Mouse (Mus musculus) midbrain, postnatal 0 days (tissue): Measurements from ENCODE around the gene Wdr95. TPM values are rescaled to one million over a fixed set of nuclear protein-coding genes. Genes with fewer than 3 reads are reported as not detected.

Experiments used
- ATAC-seq: fragments of 200-750 bp; cut with Nextera tagmentation; 2 replicates; pipeline ENCODE4 v1.8.0; 2017; ENCODE audit warnings: moderate number of reproducible peaks, mild to moderate bottlenecking, moderate TSS enrichment, moderate library complexity; ENCODE audit not compliant: low FRiP score
- DNase-seq: peaks from one replicate; pipeline ENCODE4 v3.0.0-alpha.2; 2015; ENCODE audit warnings: low spot score
- H3K27ac ChIP-seq: fragments of 300-500 bp; sonication (generic); 2 replicates; pipeline ENCODE4 v1.5.1; 2014; ENCODE audit warnings: low read depth, mild to moderate bottlenecking, low read length, mixed read lengths
- H3K27me3 ChIP-seq: fragments of 300-500 bp; sonication (generic); 2 replicates; pipeline ENCODE4 v1.6.1; 2014; ENCODE audit warnings: low read length, control low read depth, mixed read lengths; ENCODE audit not compliant: insufficient read depth
- H3K36me3 ChIP-seq: fragments of 300-500 bp; sonication (generic); 2 replicates; pipeline ENCODE4 v1.6.1; 2014; ENCODE audit warnings: low read length, control low read depth, mixed read lengths; ENCODE audit not compliant: insufficient read depth
- H3K4me1 ChIP-seq: fragments of 300-500 bp; sonication (generic); 2 replicates; pipeline ENCODE4 v1.6.1; 2014; ENCODE audit warnings: mild to moderate bottlenecking, control low read depth, antibody characterized with exemption, low read length, mixed read lengths; ENCODE audit not compliant: insufficient read depth
- H3K4me2 ChIP-seq: fragments of 300-500 bp; sonication (generic); 2 replicates; pipeline ENCODE4 v1.6.1; 2014; ENCODE audit warnings: low read depth, mild to moderate bottlenecking, low read length, mixed read lengths; ENCODE audit not compliant: poor library complexity, severe bottlenecking
- H3K4me3 ChIP-seq: fragments of 300-500 bp; sonication (generic); 2 replicates; pipeline ENCODE4 v1.5.1; 2014; ENCODE audit warnings: low read depth, mild to moderate bottlenecking, low read length, moderate library complexity
- H3K9ac ChIP-seq: fragments of 300-500 bp; sonication (generic); replicated peaks from 2 replicates; pipeline ENCODE4 v1.6.1; 2014; ENCODE audit warnings: mild to moderate bottlenecking, low read length, moderate library complexity, mixed read lengths; ENCODE audit not compliant: poor library complexity, severe bottlenecking
- H3K9me3 ChIP-seq: fragments of 300-500 bp; sonication (generic); 2 replicates; pipeline ENCODE4 v1.6.1; 2016; ENCODE audit warnings: low read length, control low read depth
- CTCF ChIP-seq: IDR thresholded peaks from 2 replicates; pipeline ENCODE4 v1.5.1; 2016; ENCODE audit warnings: antibody characterized with exemption, mild to moderate bottlenecking
- WGBS: fragments of 180-500 bp; shearing (Covaris S2); extraction: QIAGEN DNeasy Blood & Tissue Kit; methylation state at CpG from one replicate; pipeline ENCODE4 v1.1.7; 2014; 5-methylcytosine and 5-hydroxymethylcytosine counted together
- polyA plus RNA-seq: library from polyadenylated mRNA; unstranded; fragments of >200 nt; fragmentation: Nextera tagmentation; extraction: Ambion mirVana; gene quantifications from 2 replicates; pipeline ENCODE4 v1.2.1, GENCODE M21; 2015
- total RNA-seq: library from RNA; depleted of rRNA; stranded (reverse); fragments of >200 nt; gene quantifications from 2 replicates; pipeline ENCODE4 v1.2.3, GENCODE M21; 2014

Gene Wdr95
- total and polyA plus RNA-seq, 2 experiments from 2014 or later, result 0.33 to 0.41 TPM

DNA sequence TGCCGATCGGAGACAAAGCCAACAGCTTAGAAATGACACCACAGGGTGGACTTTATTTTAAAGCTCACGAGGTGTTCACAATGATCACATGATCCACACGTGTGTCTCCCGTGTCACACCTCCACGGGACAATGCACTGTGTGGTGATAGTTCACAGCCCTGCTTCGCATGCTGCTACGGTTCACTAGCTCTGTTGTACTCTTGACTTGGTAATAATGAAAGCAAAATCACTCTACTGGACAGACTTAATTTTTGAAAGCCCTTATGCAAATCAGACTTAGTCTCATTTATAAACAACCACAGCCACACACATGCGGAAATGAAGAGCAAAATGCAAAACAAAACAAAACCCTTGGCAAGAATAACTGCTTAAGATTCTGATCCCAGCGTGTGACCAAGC, 88.3 kb downstream of the Wdr95 start:
- ATAC-seq (no peak), DNase-seq (no peak)
- Histone ChIP-seq H3K4me3 (no peak overlapping the region), H3K36me3 (peaks cover 53% of the 10 kb centered on the region), H3K27me3 (no peaks in the 10 kb centered on the region), H3K27ac (no peak overlapping the region), H3K4me1 (no peaks in the 10 kb centered on the region), H3K4me2 (no peak overlapping the region), H3K9me3 (no peaks in the 10 kb centered on the region), H3K9ac (no peak overlapping the region)
- TF ChIP-seq CTCF, result no peak
- WGBS, result 80% methylated on average over 10 of the region's 10 CpGs

GRCm38 (mm10) chr5:149617776-149618425, 89.4 kb downstream of the Wdr95 start:
- DNase-seq (no peak), ATAC-seq (no peak)
- no peak for TF ChIP-seq CTCF
- WGBS, result 92% methylated on average over 6 of the region's 6 CpGs
- no peak overlapping the region for H3K4me2 ChIP-seq
- no peak overlapping the region for H3K4me3 ChIP-seq
- H3K27ac ChIP-seq, result no peak overlapping the region
- H3K9me3 ChIP-seq, result no peaks in the 10 kb centered on the region
- no peaks in the 10 kb centered on the region for H3K27me3 ChIP-seq
- no peak overlapping the region for H3K9ac ChIP-seq
- H3K36me3 ChIP-seq, result peaks cover 55% of the 10 kb centered on the region
- H3K4me1 ChIP-seq, result no peaks in the 10 kb centered on the region

DNA sequence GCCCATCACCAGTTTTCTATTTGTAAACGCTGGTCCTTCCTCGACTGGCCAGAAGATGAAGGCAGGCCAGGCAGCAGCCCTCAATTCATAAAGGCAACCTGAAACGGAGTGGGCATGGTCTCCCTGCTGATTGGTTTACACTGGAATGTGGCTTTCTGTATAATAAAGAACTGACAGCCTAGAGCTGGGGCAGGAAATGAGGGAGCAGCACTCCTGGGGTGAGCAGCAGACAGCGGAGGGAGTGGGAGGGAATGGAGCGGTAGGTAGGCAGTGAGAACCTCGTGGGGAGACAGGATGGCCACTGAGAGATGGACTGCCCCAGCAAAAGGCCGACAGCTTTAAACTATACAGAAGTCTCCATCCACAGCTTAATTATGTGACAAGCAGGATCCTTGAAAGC, 93.7 kb downstream of the Wdr95 start:
- Histone ChIP-seq H3K27ac (no peak overlapping the region), H3K4me3 (no peak overlapping the region), H3K4me1 (no peaks in the 10 kb centered on the region), H3K27me3 (no peaks in the 10 kb centered on the region), H3K9ac (no peak overlapping the region), H3K4me2 (no peak overlapping the region), H3K36me3 (peaks cover 60% of the 10 kb centered on the region), H3K9me3 (no peaks in the 10 kb centered on the region)
- TF ChIP-seq CTCF, result no peak
- DNase-seq, result no peak
- 71% methylated on average over 7 of the region's 7 CpGs for WGBS
- no peak for ATAC-seq

DNA sequence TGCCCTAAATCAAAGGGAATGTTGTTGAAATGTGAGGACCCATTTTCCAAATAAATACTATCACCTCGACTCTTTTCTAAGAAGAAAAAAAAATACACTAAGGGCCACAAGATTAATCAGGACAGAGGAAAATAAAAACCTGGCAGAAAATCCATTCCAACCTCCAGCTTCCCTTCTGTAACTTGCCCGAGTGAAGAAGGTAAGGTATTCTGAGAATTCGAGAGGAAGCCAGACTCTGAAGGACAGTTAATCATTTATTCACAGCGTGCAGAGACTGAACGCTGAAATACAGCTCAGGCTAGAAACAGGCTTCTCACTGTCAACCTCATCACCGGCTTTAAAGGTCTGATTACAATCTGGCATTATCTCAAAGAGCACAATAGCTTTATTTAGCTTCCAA, 94.2 kb downstream of the Wdr95 start:
- DNase-seq (no peak), ATAC-seq (no peak)
- no peak for TF ChIP-seq CTCF
- no peak overlapping the region for H3K27ac ChIP-seq
- H3K9me3 ChIP-seq, result no peaks in the 10 kb centered on the region
- H3K4me3 ChIP-seq, result no peak overlapping the region
- H3K4me2 ChIP-seq, result no peak overlapping the region
- no peak overlapping the region for H3K9ac ChIP-seq
- WGBS, result 75% methylated on average over 6 of the region's 6 CpGs
- no peaks in the 10 kb centered on the region for H3K27me3 ChIP-seq
- peaks cover 56% of the 10 kb centered on the region for H3K36me3 ChIP-seq
- no peaks in the 10 kb centered on the region for H3K4me1 ChIP-seq

- Histone ChIP-seq H3K4me1 (no peaks in the 10 kb centered on the region), H3K9me3 (no peaks in the 10 kb centered on the region), H3K27ac (no peak overlapping the region), H3K4me2 (no peak overlapping the region), H3K36me3 (peaks cover 46% of the 10 kb centered on the region), H3K4me3 (no peak overlapping the region), H3K27me3 (no peaks in the 10 kb centered on the region), H3K9ac (no peak overlapping the region)
- DNase-seq (no peak), ATAC-seq (no peak)
- TF ChIP-seq CTCF, result no peak
- 87% methylated on average over 8 of the region's 8 CpGs for WGBS
Observed at GRCm38 (mm10) chr5:149623815-149624675, 95.6 kb downstream of the Wdr95 start.

- ATAC-seq (no peak), DNase-seq (no peak)
- no peak overlapping the region for H3K4me3 ChIP-seq
- no peak for TF ChIP-seq CTCF
- H3K27me3 ChIP-seq, result no peaks in the 10 kb centered on the region
- no peak overlapping the region for H3K4me2 ChIP-seq
- no peaks in the 10 kb centered on the region for H3K4me1 ChIP-seq
- H3K36me3 ChIP-seq, result peaks cover 47% of the 10 kb centered on the region
- no peak overlapping the region for H3K27ac ChIP-seq
- 87% methylated on average over 3 of the region's 3 CpGs for WGBS
- H3K9me3 ChIP-seq, result no peaks in the 10 kb centered on the region
- no peak overlapping the region for H3K9ac ChIP-seq
Observed at GRCm38 (mm10) chr5:149625547-149625946, 97.1 kb downstream of the Wdr95 start.
